Mouse (Mus musculus): ENCODE measurements around the gene Bdkrb2.

The Bdkrb2 gene

DNA sequence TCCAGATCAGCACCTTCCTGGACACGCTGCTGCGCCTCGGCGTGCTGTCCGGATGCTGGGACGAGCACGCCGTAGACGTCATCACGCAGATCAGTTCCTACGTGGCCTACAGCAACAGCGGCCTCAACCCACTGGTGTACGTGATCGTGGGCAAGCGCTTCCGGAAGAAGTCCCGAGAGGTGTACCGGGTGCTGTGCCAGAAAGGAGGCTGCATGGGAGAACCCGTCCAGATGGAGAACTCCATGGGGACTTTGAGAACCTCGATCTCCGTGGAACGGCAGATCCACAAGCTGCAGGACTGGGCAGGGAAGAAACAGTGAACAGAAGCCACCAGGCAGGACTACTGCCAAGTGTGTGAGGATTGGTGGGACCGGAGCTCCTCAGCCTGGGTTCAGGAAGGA, 29.3 kb downstream of the Bdkrb2 start:
- DNase-seq (ENCODE audit: low spot score), result no peak

- DNase-seq (ENCODE audit: low spot score), result no peak
Measured at GRCm38 (mm10) chr12:105593471-105593870, 30.4 kb downstream of the Bdkrb2 start.

GRCm38 (mm10) chr12:105597135-105597534, 34.1 kb downstream of the Bdkrb2 start:
- DNase-seq (ENCODE audit: low spot score), result no peak

- no peak for DNase-seq (ENCODE audit: low spot score)
Measured at GRCm38 (mm10) chr12:105598503-105598902, 35.5 kb downstream of the Bdkrb2 start.

GRCm38 (mm10) chr12:105599098-105599497, 36.1 kb downstream of the Bdkrb2 start:
- DNase-seq (ENCODE audit: low spot score), result no peak

DNA sequence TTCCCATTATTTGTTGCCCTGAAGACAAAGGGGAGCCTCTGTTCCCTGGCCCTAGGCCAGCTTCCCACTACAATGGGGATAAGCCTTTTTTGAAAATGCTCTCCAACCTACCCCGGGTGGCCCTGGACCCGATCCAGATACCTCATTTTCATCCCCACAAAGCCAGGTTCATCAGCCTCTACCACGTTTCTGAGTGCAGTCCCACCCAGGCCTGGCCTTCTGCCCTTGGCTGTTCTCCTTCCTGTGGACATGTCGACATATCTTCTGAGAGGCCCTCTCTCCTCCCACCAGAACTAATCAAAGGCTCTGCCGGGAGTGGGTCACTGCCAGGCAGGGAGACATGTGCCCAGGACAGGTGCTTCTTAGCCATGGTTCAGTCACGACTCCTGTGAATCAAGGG, 38.6 kb downstream of the Bdkrb2 start:
- DNase-seq (ENCODE audit: low spot score), result peak; percentile 49

- no peak for DNase-seq (ENCODE audit: low spot score)
Measured at GRCm38 (mm10) chr12:105602581-105603210, 39.7 kb downstream of the Bdkrb2 start, which contains the start of gene Bdkrb1. Gene Bdkrb1, plus strand, starts transcription at chr12:105603085.

GRCm38 (mm10) chr12:105603904-105604303, 40.9 kb downstream of the Bdkrb2 start:
- DNase-seq (ENCODE audit: low spot score), result no peak

DNA sequence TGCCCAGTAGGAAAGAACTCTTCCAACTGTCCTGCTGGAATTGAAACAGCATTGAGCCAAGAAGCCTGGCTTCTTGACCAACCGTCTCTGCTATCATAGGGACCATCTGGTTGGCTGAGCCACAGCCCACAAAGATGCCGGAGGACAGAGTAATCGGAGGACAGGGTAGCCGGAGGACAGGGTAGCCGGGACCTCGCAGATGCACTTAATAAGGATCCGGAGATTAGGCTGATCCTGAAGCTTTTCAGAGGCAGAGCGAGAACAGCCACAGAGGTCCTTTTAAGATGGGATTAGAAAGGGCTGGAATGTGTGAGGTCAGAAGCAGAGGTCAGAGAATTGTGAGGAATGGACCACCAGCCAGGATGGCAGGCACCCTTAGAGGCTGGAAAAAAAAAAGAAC, 42.2 kb downstream of the Bdkrb2 start:
- no peak for DNase-seq (ENCODE audit: low spot score)

GRCm38 (mm10) chr12:105606881-105607280, 43.9 kb downstream of the Bdkrb2 start:
- no peak for DNase-seq (ENCODE audit: low spot score)

- no peak for DNase-seq (ENCODE audit: low spot score)
Measured at GRCm38 (mm10) chr12:105611045-105611444, 48.0 kb downstream of the Bdkrb2 start.

- peak; percentile 59 for DNase-seq (ENCODE audit: low spot score)
Measured at GRCm38 (mm10) chr12:105611748-105612147, 48.7 kb downstream of the Bdkrb2 start.

- DNase-seq (ENCODE audit: low spot score), result no peak
Measured at GRCm38 (mm10) chr12:105613559-105613958, 50.5 kb downstream of the Bdkrb2 start.

DNA sequence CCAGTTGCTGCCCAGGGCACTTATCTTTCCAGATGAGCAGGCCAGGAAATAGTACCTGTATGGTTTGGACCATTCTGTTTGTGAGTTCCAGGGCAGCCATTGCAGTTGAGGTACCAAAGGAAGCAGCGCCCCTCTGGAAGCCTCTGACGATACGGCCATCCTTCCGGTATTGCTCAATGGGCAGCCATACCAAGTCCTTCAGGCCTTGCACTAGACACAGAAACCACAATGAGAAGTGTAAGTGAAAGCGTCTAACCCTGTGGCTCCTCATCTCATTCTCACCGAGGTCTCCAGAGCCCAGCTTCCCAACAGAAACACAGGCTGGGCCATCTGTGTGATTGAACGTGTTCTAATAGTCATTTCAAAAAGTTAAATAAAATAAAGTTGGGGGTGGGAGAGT, 59.0 kb downstream of the Bdkrb2 start:
- DNase-seq (ENCODE audit: low spot score), result no peak

- no peak for DNase-seq (ENCODE audit: low spot score)
Measured at GRCm38 (mm10) chr12:105622981-105623539, 60.0 kb downstream of the Bdkrb2 start.

GRCm38 (mm10) chr12:105625798-105626197, 62.8 kb downstream of the Bdkrb2 start:
- DNase-seq (ENCODE audit: low spot score), result no peak

- DNase-seq (ENCODE audit: low spot score), result no peak
Measured at GRCm38 (mm10) chr12:105634374-105635067, 71.5 kb downstream of the Bdkrb2 start.

DNA sequence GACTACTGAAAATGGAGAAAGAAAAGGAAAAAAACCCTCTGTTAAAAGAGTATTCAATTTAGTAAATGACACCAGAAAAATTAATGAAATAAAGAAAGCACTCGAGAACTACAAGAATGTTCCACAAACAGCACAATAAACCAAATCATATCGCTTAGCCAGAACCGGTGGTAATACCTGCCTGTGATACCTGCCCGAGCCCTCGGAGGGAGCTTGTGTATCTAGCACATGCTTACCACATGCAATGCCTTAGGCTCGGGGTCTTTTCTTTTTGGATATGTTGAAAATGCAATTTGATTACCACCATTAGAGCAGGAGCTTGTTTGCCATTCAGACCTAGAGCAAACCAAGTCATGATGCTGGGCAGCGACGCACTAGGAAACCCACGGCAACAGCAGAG, 73.5 kb downstream of the Bdkrb2 start:
- DNase-seq (ENCODE audit: low spot score), result no peak

DNA sequence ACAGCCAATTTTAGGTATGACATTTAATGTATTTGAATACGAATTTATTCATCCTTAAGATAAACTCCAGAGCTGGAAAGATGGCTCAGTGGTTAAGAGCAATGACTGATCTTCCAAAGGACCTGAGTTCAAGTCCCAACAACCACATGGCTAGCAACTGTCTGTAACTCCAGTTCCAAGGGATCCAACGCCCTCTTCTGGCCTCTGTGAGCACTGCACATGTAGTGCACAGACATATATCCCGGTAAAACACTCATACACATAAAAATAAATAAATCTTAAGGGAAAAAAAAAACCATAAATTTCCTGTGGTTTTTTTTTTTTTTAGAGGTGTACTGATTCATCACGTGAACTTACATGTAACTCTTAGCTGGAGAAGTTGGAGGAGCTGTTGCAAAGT, 74.5 kb downstream of the Bdkrb2 start:
- DNase-seq (ENCODE audit: low spot score), result no peak

DNA sequence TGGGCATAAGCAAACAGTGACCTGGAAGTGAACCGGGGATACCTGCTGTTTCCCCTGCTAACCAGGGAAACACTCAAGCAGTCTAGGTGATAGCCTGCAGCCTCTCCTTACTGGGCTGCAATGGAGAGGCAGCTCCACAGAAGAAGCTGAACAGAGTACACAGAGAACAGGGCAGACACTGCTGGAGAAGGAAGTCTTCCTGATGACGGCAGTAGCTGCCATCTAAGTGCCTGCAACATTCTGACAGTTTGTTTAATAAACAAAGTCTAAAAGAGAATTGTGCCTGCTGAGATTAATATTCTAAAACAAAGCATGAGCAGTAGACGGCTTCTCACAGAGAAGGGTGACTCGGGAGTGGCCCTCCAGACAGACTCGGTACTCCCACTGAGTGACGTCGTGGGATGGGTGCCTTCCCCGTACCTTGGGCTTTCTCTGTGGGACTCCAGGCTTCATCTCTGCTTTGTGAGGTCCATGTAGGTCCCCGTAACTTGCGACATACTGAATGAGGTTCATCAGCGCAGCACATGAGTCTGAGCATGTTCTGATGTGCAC, 79.8 kb downstream of the Bdkrb2 start:
- no peak for DNase-seq (ENCODE audit: low spot score)

Measured in urinary bladder, postnatal 14 days (tissue).